Mouse (Mus musculus) forebrain, embryonic 11.5 days (tissue): ENCODE measurements around the gene Hgfac. TPM values are rescaled to one million over a fixed set of nuclear protein-coding genes. Genes with fewer than 3 reads are reported as not detected.

Experiments
- ATAC-seq: fragments of 200-750 bp; cut with Nextera tagmentation; replicated peaks from 2 replicates; pipeline ENCODE4 v1.8.0; 2017; ENCODE audit warnings: moderate TSS enrichment; ENCODE audit not compliant: low FRiP score
- DNase-seq: peaks from one replicate; pipeline ENCODE4 v3.0.0-alpha.2; 2017; ENCODE audit warnings: low spot score
- H3K27ac ChIP-seq: fragments of 300-500 bp; sonication (generic); 2 replicates; pipeline ENCODE4 v1.5.1; 2014; ENCODE audit warnings: low read depth, low read length
- H3K27me3 ChIP-seq: fragments of 300-500 bp; sonication (generic); 2 replicates; pipeline ENCODE4 v1.6.1; 2014; ENCODE audit warnings: mild to moderate bottlenecking, low read length, mixed read lengths; ENCODE audit not compliant: control insufficient read depth, insufficient read depth
- H3K36me3 ChIP-seq: fragments of 300-500 bp; sonication (generic); 2 replicates; pipeline ENCODE4 v1.6.1; 2014; ENCODE audit warnings: mild to moderate bottlenecking, low read length, moderate library complexity, mixed read lengths; ENCODE audit not compliant: control insufficient read depth, insufficient read depth
- H3K4me1 ChIP-seq: fragments of 300-500 bp; sonication (generic); replicated peaks from 2 replicates; pipeline ENCODE4 v1.6.1; 2014; ENCODE audit warnings: low read length, mixed read lengths; ENCODE audit not compliant: control insufficient read depth, insufficient read depth
- H3K4me2 ChIP-seq: fragments of 300-500 bp; sonication (generic); 2 replicates; pipeline ENCODE4 v1.6.1; 2014; ENCODE audit warnings: low read depth, mild to moderate bottlenecking, low read length, moderate library complexity, mixed read lengths; ENCODE audit not compliant: severe bottlenecking
- H3K4me3 ChIP-seq: fragments of 300-500 bp; sonication (generic); 2 replicates; pipeline ENCODE4 v1.5.1; 2014; ENCODE audit warnings: low read depth, low read length
- H3K9ac ChIP-seq: fragments of 300-500 bp; sonication (generic); 2 replicates; pipeline ENCODE4 v1.6.1; 2014; ENCODE audit warnings: low read length
- H3K9me3 ChIP-seq: fragments of 300-500 bp; sonication (generic); 2 replicates; pipeline ENCODE4 v1.6.1; 2016; ENCODE audit warnings: low read length, mixed read lengths; ENCODE audit not compliant: control insufficient read depth
- WGBS: fragments of 180-500 bp; shearing (Covaris S2); extraction: QIAGEN DNeasy Blood & Tissue Kit; methylation state at CpG from one replicate; pipeline ENCODE4 v1.1.7; 2014; 5-methylcytosine and 5-hydroxymethylcytosine counted together
- polyA plus RNA-seq: library from polyadenylated mRNA; unstranded; fragments of >200 nt; fragmentation: Nextera tagmentation; extraction: Ambion mirVana; gene quantifications from 2 replicates; pipeline ENCODE4 v1.2.1, GENCODE M21; 2014

Gene Hgfac
- polyA plus RNA-seq, 1 experiment from 2014 or later, result 0.17 TPM

DNA sequence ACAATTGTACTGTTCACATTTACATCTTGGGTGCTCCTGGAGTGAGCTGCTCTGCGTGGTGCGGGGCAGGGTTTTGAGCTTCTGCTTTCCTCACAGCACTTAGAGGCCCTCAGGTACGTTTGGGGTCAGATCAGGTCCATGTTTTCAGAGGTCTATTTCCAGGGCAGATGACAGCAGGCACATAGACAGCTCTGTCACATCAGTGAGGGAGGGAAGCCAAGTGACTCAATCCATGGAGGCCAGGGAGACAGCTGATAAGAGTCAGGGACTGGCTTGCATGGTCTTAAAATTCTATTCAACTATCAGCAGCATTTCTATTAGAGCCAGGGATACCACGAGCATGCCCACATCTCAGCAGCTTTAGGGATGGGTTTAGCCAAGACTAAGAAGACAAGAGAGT is 32.1 kb upstream of the Hgfac start:
- 96% methylated on average over 4 of the region's 4 CpGs for WGBS
- H3K36me3 ChIP-seq, result no peaks in the 10 kb centered on the region; the same call in 1 of the 2 replicates

DNA sequence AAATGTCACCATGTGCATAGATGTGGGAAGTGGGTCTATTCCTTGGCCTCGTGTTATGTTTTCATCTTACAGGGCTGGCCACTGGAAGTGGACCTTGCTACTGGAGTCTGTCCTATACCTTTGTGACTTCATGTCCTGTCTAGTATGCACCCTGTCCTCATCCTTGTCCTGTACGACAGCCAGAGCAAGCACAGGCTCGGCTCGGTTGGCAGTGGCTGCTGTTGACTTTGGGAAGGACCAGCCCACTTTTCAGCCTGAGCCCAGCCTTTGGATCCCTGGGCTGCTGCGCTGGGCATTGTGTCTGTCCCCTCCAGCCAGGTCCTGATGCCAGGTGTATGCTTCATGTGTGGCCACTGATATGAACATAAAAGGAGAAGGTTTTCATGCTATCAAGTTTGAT is 30.7 kb upstream of the Hgfac start:
- ATAC-seq (no peak), DNase-seq (no peak)
- H3K36me3 ChIP-seq, result no peaks in the 10 kb centered on the region; the same call in 1 of the 2 replicates
- no peaks in the 10 kb centered on the region for H3K27me3 ChIP-seq
- H3K4me3 ChIP-seq, result no peak overlapping the region
- H3K4me1 ChIP-seq, result no peaks in the 10 kb centered on the region
- no peak overlapping the region for H3K4me2 ChIP-seq
- WGBS, result 83% methylated on average over 5 of the region's 5 CpGs
- no peaks in the 10 kb centered on the region for H3K9me3 ChIP-seq
- no peak overlapping the region for H3K9ac ChIP-seq
- H3K27ac ChIP-seq, result no peak overlapping the region

More for the DNA sequence above, 32.1 kb upstream of the Hgfac start:
- Histone ChIP-seq H3K27ac (no peak overlapping the region), H3K9me3 (no peaks in the 10 kb centered on the region), H3K4me3 (no peak overlapping the region), H3K4me1 (no peaks in the 10 kb centered on the region), H3K27me3 (no peaks in the 10 kb centered on the region), H3K9ac (no peak overlapping the region), H3K4me2 (no peak overlapping the region)
- ATAC-seq (no peak), DNase-seq (no peak)

DNA sequence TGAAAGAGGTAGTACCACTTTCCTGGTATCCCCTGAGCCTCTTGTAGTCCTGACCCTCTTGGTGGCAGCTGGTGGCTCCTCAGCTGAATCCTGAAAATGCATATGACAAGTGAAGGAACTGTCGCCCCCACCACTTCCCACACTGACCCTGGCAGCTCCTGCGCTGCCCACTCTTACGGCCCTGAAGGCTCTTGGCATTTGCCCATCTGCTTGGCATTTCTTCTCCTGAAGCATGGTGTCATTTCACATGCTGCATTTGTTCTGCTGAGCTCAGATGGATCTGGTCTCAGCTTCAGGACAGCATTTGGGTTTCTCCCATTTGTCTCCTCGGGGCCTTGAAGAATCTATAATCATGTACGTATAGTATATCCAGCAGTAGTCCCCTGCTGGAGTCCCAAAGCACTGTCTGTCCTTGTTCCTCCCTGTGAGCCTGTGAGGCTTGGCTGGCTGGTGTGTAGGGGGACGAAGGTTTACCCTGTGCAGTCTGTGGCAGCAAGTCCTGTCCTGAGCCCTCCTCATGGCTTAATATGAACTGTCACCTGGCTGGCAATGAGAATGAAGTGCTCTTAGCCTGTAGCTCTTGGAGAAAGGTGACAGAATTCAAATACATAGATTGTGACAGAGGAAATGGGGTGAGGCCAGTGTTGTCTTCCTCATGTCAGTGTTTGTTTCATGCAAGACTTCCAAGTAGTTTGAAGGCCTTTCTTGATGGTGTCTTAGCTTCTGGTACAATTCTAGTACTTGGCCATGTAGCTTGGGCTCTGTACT is 30.0 kb upstream of the Hgfac start:
- Histone ChIP-seq H3K9me3 (no peaks in the 10 kb centered on the region), H3K4me3 (no peak overlapping the region), H3K27ac (no peak overlapping the region), H3K36me3 (no peaks in the 10 kb centered on the region; the same call in 1 of the 2 replicates), H3K9ac (no peak overlapping the region), H3K4me2 (no peak overlapping the region), H3K27me3 (no peaks in the 10 kb centered on the region), H3K4me1 (no peaks in the 10 kb centered on the region)
- DNase-seq, result no peak
- ATAC-seq, result no peak
- WGBS, result 95% methylated on average over 6 of the region's 6 CpGs

DNA sequence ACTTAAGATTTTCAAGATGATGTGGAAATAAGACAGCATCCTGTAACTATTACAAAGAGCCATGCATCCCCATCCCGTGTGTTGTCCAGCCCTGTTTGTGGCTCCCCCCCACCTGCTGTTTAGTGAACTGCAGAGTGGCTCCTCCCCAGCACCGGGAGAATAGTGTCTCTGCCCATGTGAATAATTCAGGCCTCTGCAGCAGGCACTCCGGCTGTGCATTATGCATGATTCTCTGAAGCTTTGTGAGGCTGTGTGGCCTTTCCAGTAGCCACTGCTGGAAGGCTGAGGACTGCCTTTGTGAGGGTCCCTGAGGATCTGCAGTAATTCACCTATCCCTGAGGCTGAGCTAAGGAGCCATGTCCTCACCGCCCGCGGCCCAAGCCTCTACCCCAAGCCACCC is 27.3 kb upstream of the Hgfac start:
- Histone ChIP-seq H3K4me1 (no peaks in the 10 kb centered on the region), H3K9ac (no peak overlapping the region), H3K27me3 (no peaks in the 10 kb centered on the region), H3K4me2 (no peak overlapping the region), H3K36me3 (no peaks in the 10 kb centered on the region; the same call in 1 of the 2 replicates), H3K4me3 (no peak overlapping the region), H3K9me3 (no peaks in the 10 kb centered on the region), H3K27ac (peak overlapping the region; percentile 46; the same call in 1 of the 2 replicates)
- 50% methylated on average over 6 of the region's 6 CpGs for WGBS
- ATAC-seq (peak; percentile 55; the same call in 1 of the 2 replicates), DNase-seq (no peak)

DNA sequence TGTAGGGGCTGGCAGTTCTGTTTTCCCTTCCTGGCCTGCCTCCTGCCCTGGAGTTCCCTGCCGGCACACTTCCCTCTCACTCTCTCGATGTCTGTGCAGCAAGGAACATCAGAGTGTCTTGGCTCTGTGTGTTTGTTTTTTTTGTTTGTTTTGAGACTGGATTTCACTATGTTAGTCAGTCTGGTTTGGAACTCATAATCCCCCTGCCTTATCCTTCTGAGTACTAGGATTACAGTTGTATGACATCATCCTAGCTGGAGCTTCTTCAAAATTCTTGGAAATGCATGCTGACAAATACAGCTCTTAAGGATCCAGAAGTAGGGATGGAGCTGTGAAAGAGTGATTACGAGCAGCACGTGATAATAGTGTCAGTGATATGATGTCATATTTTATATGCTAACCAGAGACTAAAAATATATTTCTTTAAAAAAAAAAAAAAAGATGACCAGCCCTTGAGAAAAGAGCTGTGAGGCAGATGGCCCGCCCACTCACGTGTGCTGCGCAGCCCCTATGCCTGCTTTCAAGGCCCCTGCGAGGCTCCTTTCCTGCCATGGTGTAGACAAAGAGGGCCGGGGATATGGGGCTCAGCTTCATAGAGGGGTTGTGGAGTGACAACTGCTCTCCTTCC is 21.5 kb upstream of the Hgfac start:
- WGBS, result 85% methylated on average over 9 of the region's 9 CpGs
- no peaks in the 10 kb centered on the region for H3K9me3 ChIP-seq
- ATAC-seq (no peak), DNase-seq (no peak)
- no peaks in the 10 kb centered on the region for H3K27me3 ChIP-seq
- H3K4me3 ChIP-seq, result no peak overlapping the region
- no peaks in the 10 kb centered on the region; the same call in 1 of the 2 replicates for H3K4me1 ChIP-seq
- H3K4me2 ChIP-seq, result no peak overlapping the region
- no peak overlapping the region for H3K9ac ChIP-seq
- no peak overlapping the region for H3K27ac ChIP-seq
- H3K36me3 ChIP-seq, result no peaks in the 10 kb centered on the region; the same call in 1 of the 2 replicates

DNA sequence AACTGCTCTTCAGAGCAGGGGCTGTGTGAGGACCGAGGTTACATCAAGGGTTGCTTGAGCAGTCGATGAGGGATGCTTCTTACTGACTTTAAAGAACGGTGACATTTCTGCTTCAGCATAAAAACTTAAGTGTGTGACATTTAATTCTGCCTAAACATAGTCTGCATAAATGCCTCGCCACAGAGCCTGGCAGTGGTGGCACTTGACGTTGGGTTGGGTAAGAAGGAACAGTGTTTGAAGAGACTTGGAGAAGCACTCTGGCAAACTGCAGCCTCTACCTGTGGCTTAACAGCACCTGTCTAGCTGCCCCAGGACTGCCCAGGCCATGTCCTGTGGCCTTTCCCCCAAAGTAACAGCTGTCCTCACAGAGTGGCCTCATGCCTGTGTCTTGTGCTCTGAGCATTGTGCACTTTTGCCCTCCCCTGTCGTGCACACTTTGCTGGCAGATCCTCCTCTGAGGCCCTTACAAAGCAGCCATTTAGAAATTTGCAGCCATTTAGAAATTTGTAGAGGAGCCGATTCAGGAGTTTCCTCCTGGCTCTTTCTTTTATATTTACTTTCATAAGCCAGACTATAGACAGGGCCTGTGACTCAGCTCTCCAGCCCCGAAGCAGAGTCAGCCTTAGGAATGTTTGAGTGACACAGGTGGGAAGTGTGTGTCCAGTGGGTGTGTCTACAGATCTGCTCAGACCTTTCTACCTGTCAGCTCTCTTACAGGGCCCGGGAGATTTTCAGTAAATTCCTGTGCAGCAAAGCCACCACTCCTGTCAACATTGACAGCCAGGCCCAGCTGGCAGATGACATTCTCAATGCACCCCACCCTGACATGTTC is 20.7 kb upstream of the Hgfac start:
- Histone ChIP-seq H3K4me1 (no peaks in the 10 kb centered on the region; the same call in 1 of the 2 replicates), H3K27ac (no peak overlapping the region), H3K4me3 (no peak overlapping the region), H3K9me3 (no peaks in the 10 kb centered on the region), H3K9ac (no peak overlapping the region), H3K36me3 (no peaks in the 10 kb centered on the region; the same call in 1 of the 2 replicates), H3K27me3 (no peaks in the 10 kb centered on the region), H3K4me2 (no peak overlapping the region)
- no peak for ATAC-seq
- 90% methylated on average over 9 of the region's 9 CpGs for WGBS
- DNase-seq, result no peak

DNA sequence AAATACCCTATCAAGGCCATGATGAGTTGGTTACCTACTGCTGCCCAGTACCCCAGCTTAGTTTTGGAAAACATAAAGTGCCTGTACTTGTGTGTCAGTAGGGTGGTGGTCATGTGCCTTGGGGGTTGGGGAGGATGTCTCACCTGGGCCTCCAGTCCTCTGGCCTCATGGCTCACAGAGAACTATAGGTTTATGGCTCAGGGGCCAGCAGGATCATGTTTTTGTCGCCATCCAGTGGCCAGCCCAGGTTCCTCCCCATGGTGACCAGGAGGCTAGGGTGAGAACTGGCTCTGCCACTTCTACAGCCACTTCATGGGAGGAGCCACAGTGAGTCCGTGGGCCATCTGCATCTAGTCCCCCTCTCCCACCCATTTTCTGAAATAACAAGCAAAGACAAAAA is 16.3 kb upstream of the Hgfac start:
- H3K27me3 ChIP-seq, result no peaks in the 10 kb centered on the region
- H3K9ac ChIP-seq, result no peak overlapping the region
- ATAC-seq, result 0 out of 2 replicates have a peak, but pooled peaks have one; percentile 24
- H3K4me3 ChIP-seq, result no peak overlapping the region
- no peak overlapping the region for H3K4me2 ChIP-seq
- no peak overlapping the region for H3K27ac ChIP-seq
- DNase-seq, result no peak
- no peaks in the 10 kb centered on the region for H3K9me3 ChIP-seq
- WGBS, result 24% methylated on average over 2 of the region's 2 CpGs
- no peaks in the 10 kb centered on the region; the same call in 1 of the 2 replicates for H3K4me1 ChIP-seq
- peaks cover 16% of the 10 kb centered on the region for H3K36me3 ChIP-seq

DNA sequence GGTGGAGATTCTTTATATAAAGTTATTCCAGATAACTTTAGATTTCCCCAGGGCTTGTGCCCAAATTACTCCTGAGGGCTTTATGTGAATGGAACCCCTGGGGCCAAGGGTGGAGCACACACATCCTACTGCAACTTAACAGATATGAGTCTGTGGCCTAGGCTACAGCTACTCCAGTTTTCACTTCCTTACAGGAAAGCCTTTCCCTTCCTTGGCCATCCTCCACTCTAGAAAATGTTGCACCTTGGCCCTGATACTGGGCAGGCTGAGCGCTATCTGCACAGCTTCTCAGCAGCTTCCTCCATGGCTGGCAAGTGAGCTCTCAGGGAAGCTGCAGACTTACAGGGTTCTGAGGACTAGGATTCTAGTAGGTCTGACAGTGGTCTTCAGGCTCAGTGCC is 12.0 kb upstream of the Hgfac start:
- Histone ChIP-seq H3K9ac (no peak overlapping the region), H3K4me3 (no peak overlapping the region), H3K9me3 (no peaks in the 10 kb centered on the region), H3K27ac (no peak overlapping the region), H3K4me1 (no peaks in the 10 kb centered on the region; the same call in 1 of the 2 replicates), H3K27me3 (no peaks in the 10 kb centered on the region), H3K36me3 (peaks cover 16% of the 10 kb centered on the region), H3K4me2 (no peak overlapping the region)
- DNase-seq (no peak), ATAC-seq (no peak)
- 100% methylated on average over 1 of the region's 1 CpGs for WGBS
